Mouse (Mus musculus) kidney, embryonic 16.5 days (tissue): ENCODE results near the gene Olfr980. TPM values are rescaled to one million over a fixed set of nuclear protein-coding genes. Genes with fewer than 3 reads are reported as not detected.
"Not testable (repeated sequence)": the region's sequence is repeated elsewhere in the genome, so short reads cannot be mapped to it uniquely, and the experiment has no call there.

ENCODE experiments used
- ATAC-seq: fragments of 200-750 bp; cut with Nextera tagmentation; 2 replicates; pipeline ENCODE4 v1.8.0; 2017; ENCODE audit warnings: moderate TSS enrichment; ENCODE audit not compliant: low FRiP score, low TSS enrichment
- H3K27ac ChIP-seq: fragments of 300-500 bp; sonication (generic); 2 replicates; pipeline ENCODE4 v1.5.1; 2014; ENCODE audit warnings: low read length
- H3K27me3 ChIP-seq: fragments of 300-500 bp; sonication (generic); 2 replicates; pipeline ENCODE4 v1.6.1; 2014; ENCODE audit warnings: low read length, control low read depth, mixed read lengths; ENCODE audit not compliant: insufficient read depth
- H3K36me3 ChIP-seq: fragments of 300-500 bp; sonication (generic); 2 replicates; pipeline ENCODE4 v1.6.1; 2014; ENCODE audit warnings: low read length, control low read depth, mixed read lengths; ENCODE audit not compliant: insufficient read depth
- H3K4me1 ChIP-seq: fragments of 300-500 bp; sonication (generic); 2 replicates; pipeline ENCODE4 v1.6.1; 2014; ENCODE audit warnings: low read length, control low read depth, mixed read lengths; ENCODE audit not compliant: insufficient read depth
- H3K4me2 ChIP-seq: fragments of 300-500 bp; sonication (generic); replicated peaks from 2 replicates; pipeline ENCODE4 v1.6.1; 2014; ENCODE audit warnings: low read depth, low read length
- H3K4me3 ChIP-seq: fragments of 300-500 bp; sonication (generic); 2 replicates; pipeline ENCODE4 v1.5.1; 2014; ENCODE audit warnings: mild to moderate bottlenecking, low read length
- H3K9ac ChIP-seq: fragments of 300-500 bp; sonication (generic); replicated peaks from 2 replicates; pipeline ENCODE4 v1.6.1; 2014; ENCODE audit warnings: low read length
- H3K9me3 ChIP-seq: fragments of 300-500 bp; sonication (generic); 2 replicates; pipeline ENCODE4 v1.6.1; 2016; ENCODE audit warnings: low read length, control low read depth
- whole genome bisulfite sequencing: fragments of 180-500 bp; shearing (Covaris S2); extraction: QIAGEN DNeasy Blood & Tissue Kit; methylation state at CpG from one replicate; pipeline ENCODE4 v1.1.7; 2014; 5-methylcytosine and 5-hydroxymethylcytosine counted together
- polyA plus RNA-seq: library from polyadenylated mRNA; unstranded; fragments of >200 nt; fragmentation: Nextera tagmentation; extraction: Ambion mirVana; gene quantifications from 2 replicates; pipeline ENCODE4 v1.2.1, GENCODE M21; 2015

Gene Olfr980
- not detected in 2 replicates for polyA plus RNA-seq

DNA sequence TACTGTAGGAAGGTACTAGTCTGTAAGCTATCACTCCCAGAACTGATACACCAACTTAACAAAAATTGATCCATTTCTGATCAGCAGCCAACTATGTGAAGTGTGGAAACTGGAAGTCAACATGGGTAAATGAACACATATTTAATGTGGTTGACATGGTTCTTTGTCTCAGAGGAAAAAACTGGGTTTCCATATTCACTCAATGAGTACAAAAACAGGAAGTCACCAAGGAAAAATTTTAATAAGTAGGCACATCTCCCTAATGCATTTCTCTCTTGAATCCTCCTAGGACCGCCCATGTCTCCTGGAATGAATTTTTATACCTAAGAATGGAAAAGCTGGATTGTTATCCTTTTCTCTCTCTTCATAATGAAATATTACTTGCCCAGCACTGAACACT lies at the start of gene Olfr980:
Gene Olfr980 (minus strand): TSS at position 101 of the 400 bp plus-strand sequence.
- Histone ChIP-seq H3K4me1 (no peaks in the 10 kb centered on the region), H3K36me3 (no peaks in the 10 kb centered on the region), H3K4me2 (no peak within 1 kb of the TSS), H3K27ac (no peak within 1 kb of the TSS), H3K9me3 (no peaks in the 10 kb centered on the region), H3K9ac (no peak within 1 kb of the TSS), H3K4me3 (no peak within 1 kb of the TSS), H3K27me3 (no peaks in the 10 kb centered on the region)
- no peak for ATAC-seq
- 89% methylated on average over 1 of the region's 1 CpGs for WGBS

DNA sequence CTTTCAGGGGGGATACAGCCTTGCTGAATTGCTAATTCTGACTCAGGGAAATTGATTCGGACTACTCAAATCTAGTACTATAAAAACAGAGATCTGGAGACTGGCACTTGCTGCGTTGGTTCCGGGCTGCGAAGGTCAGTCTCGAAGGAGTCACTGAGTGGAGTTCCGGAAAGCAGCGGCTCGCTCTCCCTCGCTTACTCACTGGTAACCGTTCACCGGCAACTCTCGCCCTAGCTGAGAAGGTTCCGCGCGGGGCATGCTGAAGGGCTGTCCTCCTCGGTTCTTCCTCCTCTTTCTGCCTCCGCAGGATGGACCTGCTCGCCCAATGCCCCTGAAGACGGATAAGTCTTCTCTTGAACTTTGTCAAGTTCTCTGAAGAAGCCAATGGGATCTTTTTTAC lies 40.8 kb upstream of the Olfr980 start:
- no peaks in the 10 kb centered on the region for H3K36me3 ChIP-seq
- no peak overlapping the region for H3K4me2 ChIP-seq
- 95% methylated on average over 19 of the region's 19 CpGs for WGBS
- no peak overlapping the region for H3K9ac ChIP-seq
- H3K4me3 ChIP-seq = no peak overlapping the region
- no peak for ATAC-seq
- no peaks in the 10 kb centered on the region for H3K4me1 ChIP-seq
- H3K27me3 ChIP-seq = no peaks in the 10 kb centered on the region
- no peak overlapping the region for H3K27ac ChIP-seq
- H3K9me3 ChIP-seq = no peaks in the 10 kb centered on the region

DNA sequence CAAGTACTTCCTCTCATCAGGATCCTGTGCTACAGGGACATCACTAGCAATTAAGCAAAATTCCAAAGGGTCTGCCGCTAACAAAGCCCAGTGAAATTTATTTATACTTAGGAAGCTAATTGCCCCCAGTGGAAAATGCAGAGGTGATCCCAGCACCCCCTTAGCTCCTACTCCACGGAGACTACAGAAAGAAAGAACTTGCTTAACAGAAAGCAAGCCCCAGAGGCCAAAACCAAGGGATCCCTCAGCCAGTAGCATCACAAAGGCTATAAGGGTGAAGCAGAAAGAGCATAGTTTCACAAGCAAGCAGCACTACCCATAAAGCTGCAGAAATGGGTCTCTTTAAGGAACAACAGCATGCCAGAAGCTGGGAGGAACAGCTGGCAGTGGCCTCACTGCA lies 11.8 kb upstream of the Olfr980 start, which contains the start of gene Olfr981:
Gene Olfr981 (plus strand): TSS at position 301 of the 400 bp plus-strand sequence.
- WGBS = 71% methylated on average over 2 of the region's 2 CpGs
- no peak within 1 kb of the TSS for H3K4me3 ChIP-seq

DNA sequence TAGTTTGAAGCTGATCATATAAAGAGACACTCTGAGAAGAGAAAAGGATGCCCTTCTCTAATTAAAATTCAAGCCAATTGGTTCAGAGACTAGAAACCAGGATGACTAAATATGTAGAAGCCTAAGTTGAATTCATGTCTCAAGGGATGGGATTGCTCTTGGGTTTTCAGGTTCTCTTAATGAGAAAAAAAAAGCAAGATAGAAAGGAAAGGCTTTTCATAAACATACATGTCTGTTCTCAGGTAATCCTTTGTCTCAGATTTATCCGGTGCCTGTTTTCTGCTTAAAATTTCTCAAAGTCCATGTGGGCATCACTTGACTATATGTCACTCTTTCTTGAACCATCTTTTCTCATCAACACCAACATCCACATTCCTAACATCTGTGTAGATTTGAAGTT lies 6.0 kb downstream of the Olfr980 start, which contains the start of gene Olfr979:
Gene Olfr979 (minus strand): TSS at position 101 of the 400 bp plus-strand sequence.
- Histone ChIP-seq H3K4me2 (no peak within 1 kb of the TSS), H3K9ac (no peak within 1 kb of the TSS), H3K27ac (no peak within 1 kb of the TSS), H3K4me1 (no peaks in the 10 kb centered on the region), H3K36me3 (no peaks in the 10 kb centered on the region), H3K27me3 (no peaks in the 10 kb centered on the region), H3K4me3 (no peak within 1 kb of the TSS), H3K9me3 (no peaks in the 10 kb centered on the region)
- ATAC-seq = no peak
- 95% methylated on average over 1 of the region's 1 CpGs for WGBS

More for the DNA sequence above, 11.8 kb upstream of the Olfr980 start, which contains the start of gene Olfr981:
- H3K36me3 ChIP-seq = no peaks in the 10 kb centered on the region
- H3K27ac ChIP-seq = no peak within 1 kb of the TSS
- ATAC-seq = no peak
- no peaks in the 10 kb centered on the region for H3K9me3 ChIP-seq
- no peaks in the 10 kb centered on the region for H3K4me1 ChIP-seq
- H3K27me3 ChIP-seq = no peaks in the 10 kb centered on the region
- no peak within 1 kb of the TSS for H3K4me2 ChIP-seq
- no peak within 1 kb of the TSS for H3K9ac ChIP-seq

DNA sequence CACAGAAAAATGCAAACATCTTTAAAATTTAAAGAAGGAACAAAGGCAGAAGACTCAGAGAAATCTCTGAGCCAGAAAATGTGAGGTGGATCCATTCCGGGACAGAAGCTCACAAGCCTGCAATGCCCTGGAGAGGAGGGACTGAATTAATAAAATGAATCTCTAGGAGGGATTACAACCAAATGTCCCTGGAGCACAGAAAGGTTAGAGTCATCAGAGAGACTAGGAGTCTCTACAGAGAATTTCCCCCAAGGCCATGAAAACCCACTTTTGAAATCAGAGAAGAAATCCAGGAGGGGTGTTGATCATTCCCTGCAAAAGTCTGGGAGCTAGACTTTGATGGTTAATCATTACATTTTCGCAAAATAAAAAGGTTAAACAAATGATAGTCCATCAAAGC lies 17.6 kb downstream of the Olfr980 start, which contains the start of gene Olfr978:
Gene Olfr978 (plus strand): TSS at position 301 of the 400 bp plus-strand sequence.
- no peak within 1 kb of the TSS for H3K9ac ChIP-seq
- no peak for ATAC-seq
- H3K27ac ChIP-seq = no peak within 1 kb of the TSS
- H3K36me3 ChIP-seq = no peaks in the 10 kb centered on the region
- no peak within 1 kb of the TSS for H3K4me2 ChIP-seq
- H3K4me3 ChIP-seq = no peak within 1 kb of the TSS
- H3K27me3 ChIP-seq = no peaks in the 10 kb centered on the region
- 93% methylated on average over 2 of the region's 2 CpGs for WGBS
- no peaks in the 10 kb centered on the region for H3K4me1 ChIP-seq
- no peaks in the 10 kb centered on the region for H3K9me3 ChIP-seq

DNA sequence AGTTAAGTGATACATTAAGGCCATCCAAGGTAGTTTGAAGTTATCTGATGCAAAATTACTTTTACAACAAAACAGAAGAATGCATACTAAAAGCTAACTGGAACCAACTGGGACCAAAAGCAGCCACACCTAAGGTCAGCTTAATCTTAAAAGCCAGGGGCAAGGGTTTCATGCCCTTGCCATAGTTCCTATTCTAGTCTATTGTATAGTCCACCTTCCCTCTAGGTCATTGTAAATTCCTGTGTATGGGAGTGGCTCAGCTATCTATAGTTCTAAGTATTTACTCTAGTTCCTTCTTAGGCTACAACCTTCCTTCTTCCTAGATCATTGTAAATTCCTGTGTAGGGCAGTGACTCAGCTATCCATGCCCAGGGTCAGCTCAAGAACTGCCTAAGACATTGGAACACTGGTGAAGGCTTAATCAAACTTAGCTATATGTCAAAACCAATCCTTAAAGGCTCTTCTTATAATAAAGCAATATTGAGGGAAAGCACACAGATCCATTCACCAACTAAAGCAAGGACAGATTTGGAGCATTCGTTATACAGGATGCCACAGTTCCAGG lies 32.7 kb downstream of the Olfr980 start:
- H3K36me3 ChIP-seq, H3K27me3 ChIP-seq, H3K9me3 ChIP-seq, H3K9ac ChIP-seq, H3K27ac ChIP-seq, H3K4me1 ChIP-seq, H3K4me3 ChIP-seq, ATAC-seq, H3K4me2 ChIP-seq: not testable (repeated sequence)
- 86% methylated on average over 1 of the region's 1 CpGs for WGBS

DNA sequence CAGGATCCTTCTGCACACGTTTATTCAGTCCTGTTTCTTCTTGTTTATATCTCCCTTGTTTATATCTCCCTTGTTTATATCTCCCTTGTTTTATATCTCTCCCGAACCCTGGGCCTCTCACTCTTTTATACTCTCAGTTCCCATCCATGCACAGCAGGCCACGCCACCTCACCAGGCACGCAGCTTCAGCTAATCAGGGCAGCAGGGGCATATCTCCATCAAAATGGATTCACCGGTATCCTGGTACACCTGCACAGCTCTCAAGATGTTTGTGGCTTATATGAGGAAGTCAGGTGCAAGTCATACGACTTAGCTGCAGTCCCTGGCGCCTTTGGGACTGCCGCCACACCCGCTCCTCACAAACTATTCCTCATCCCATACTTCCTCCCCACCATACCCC lies 48.3 kb downstream of the Olfr980 start, which contains the start of gene Olfr976:
Gene Olfr976 (minus strand): TSS at position 101 of the 400 bp plus-strand sequence.
- not testable (repeated sequence) for ATAC-seq, H3K4me3 ChIP-seq, H3K36me3 ChIP-seq, H3K27me3 ChIP-seq, H3K4me2 ChIP-seq, H3K9ac ChIP-seq, H3K9me3 ChIP-seq, H3K27ac ChIP-seq, H3K4me1 ChIP-seq
- WGBS = 85% methylated on average over 5 of the region's 9 CpGs

Other genes with a start within 250 kb of the Olfr980 start
- gene Olfr968, start 226.3 kb downstream of the Olfr980 start, polyA plus RNA-seq = not detected in 2 replicates
- gene Olfr969, start 218.6 kb downstream of the Olfr980 start, polyA plus RNA-seq = not detected in 2 replicates
- gene Olfr970, start 200.7 kb downstream of the Olfr980 start, polyA plus RNA-seq = not detected in 2 replicates
- not detected in 2 replicates for gene Olfr971, start 172.7 kb downstream of the Olfr980 start, polyA plus RNA-seq
- not detected in 2 replicates for gene Olfr972, start 143.2 kb downstream of the Olfr980 start, polyA plus RNA-seq
- gene Olfr229, start 102.2 kb downstream of the Olfr980 start, polyA plus RNA-seq = not detected in 2 replicates
- gene Olfr974, start 72.1 kb downstream of the Olfr980 start, polyA plus RNA-seq = not detected in 2 replicates
- gene Olfr975, start 57.5 kb downstream of the Olfr980 start, polyA plus RNA-seq = not detected in 2 replicates
- gene Olfr976, start 48.4 kb downstream of the Olfr980 start, polyA plus RNA-seq = not detected in 2 replicates
- gene Olfr978, start 17.5 kb downstream of the Olfr980 start, polyA plus RNA-seq = not detected in 2 replicates
- gene Olfr979, start 6.1 kb downstream of the Olfr980 start, polyA plus RNA-seq = not detected in 2 replicates
- not detected in 2 replicates for gene Olfr981, start 11.9 kb upstream of the Olfr980 start, polyA plus RNA-seq
- not detected in 2 replicates for gene Olfr982, start 64.2 kb upstream of the Olfr980 start, polyA plus RNA-seq
- gene Olfr983, start 84.0 kb upstream of the Olfr980 start, polyA plus RNA-seq = not detected in 2 replicates
- not detected in 2 replicates for gene Olfr984, start 104.6 kb upstream of the Olfr980 start, polyA plus RNA-seq
- gene Olfr985, start 120.6 kb upstream of the Olfr980 start, polyA plus RNA-seq = not detected in 2 replicates
- not detected in 2 replicates for gene Tmem225, start 138.5 kb upstream of the Olfr980 start, polyA plus RNA-seq
- not detected in 2 replicates for gene Olfr986, start 171.3 kb upstream of the Olfr980 start, polyA plus RNA-seq
- gene Zfp202, start 182.7 kb upstream of the Olfr980 start, polyA plus RNA-seq = 7.3 and 7.8 TPM in 2 replicates